Mouse (Mus musculus) bone marrow macrophage, adult 2 months (primary cell): ENCODE results near the gene Rbm19. TPM values are rescaled to one million over a fixed set of nuclear protein-coding genes. Genes with fewer than 3 reads are reported as not detected.

Experiments
- H3K27ac ChIP-seq: 2 replicates; pipeline ENCODE4 v1.5.1; 2012; ENCODE audit warnings: low read depth, low read length; ENCODE audit not compliant: insufficient read depth
- H3K4me1 ChIP-seq: 2 replicates; pipeline ENCODE4 v1.6.1; 2012; ENCODE audit warnings: low read length; ENCODE audit not compliant: control insufficient read depth, insufficient read depth
- H3K4me3 ChIP-seq: 2 replicates; pipeline ENCODE4 v1.5.1; 2012; ENCODE audit warnings: mild to moderate bottlenecking, low read length, moderate library complexity; ENCODE audit not compliant: insufficient read depth
- CTCF ChIP-seq: IDR thresholded peaks from 2 replicates; pipeline ENCODE4 v1.5.1; 2012; ENCODE audit warnings: low read depth, mild to moderate bottlenecking, low read length, moderate library complexity
- POLR2A ChIP-seq: IDR thresholded peaks from 2 replicates; pipeline ENCODE4 v1.6.1; 2012; ENCODE audit warnings: mild to moderate bottlenecking, low read depth, low read length, borderline replicate concordance
- polyA plus RNA-seq: library from polyadenylated mRNA; stranded (reverse); fragments of >200 nt; gene quantifications from 2 replicates; pipeline ENCODE4 v1.2.4, GENCODE M21; 2012; ENCODE audit not compliant: missing spikeins, insufficient read depth, insufficient read length

Gene Rbm19
- polyA plus RNA-seq, 1 experiment, result 4.8 TPM

DNA sequence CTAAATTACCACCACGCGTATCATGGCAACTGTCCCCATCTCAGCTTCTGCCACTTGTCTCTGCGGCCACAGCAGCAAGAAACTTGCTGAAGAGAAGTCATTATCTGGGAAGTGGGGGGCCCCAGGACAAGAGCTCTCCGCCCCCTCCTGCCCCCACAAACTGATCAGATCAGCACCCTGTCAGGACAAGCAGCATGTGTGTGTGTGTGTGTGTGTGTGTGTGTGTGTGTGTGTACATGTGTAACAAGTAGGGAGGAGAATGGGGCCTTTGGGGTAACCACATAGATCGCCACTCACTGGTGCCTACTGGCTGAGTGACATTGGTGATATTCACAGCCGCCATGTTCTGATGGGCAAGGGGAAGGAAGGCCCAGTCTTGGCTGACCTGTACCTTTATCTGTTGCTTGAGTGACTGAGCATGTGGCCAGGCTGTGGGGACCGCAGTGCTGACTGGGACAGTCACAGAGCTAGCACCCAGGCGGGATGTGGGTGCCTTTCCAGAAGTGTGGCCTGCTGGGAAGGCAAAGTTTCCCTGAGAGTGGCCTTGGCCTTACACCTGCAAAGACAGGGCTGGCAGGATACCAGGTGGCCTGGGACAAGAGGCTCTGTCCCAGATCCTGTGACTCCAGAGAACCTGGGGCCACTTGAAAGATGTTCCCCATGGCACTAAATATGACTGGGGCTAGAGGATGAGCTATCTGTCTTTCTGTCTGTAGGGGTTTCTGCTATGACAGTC, 44.8 kb downstream of the Rbm19 start:
- Histone ChIP-seq H3K4me3 (no peak overlapping the region), H3K27ac (no peak overlapping the region), H3K4me1 (peaks cover 21% of the 10 kb centered on the region)
- TF ChIP-seq POLR2A (no peak), CTCF (no peak)

DNA sequence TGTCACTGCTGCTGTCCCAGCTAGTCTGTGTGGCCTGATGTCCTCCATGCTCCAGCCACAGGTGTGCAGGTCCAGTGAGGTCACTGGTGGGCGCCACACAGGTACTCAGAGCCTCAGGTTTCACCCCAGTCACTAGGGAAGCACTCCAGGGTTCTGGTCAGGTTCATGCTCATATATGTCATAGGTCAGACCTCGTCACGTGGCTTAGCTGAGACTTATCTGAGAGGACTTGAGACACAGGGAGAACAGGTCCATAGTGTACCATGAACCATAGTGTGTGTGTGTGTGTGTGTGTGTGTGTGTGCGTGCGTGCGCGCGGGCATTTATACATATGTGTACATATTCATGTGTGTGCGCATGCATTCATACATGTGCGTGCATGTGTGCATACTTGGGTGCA, 46.4 kb downstream of the Rbm19 start:
- no peak overlapping the region for H3K4me3 ChIP-seq
- peaks cover 29% of the 10 kb centered on the region for H3K4me1 ChIP-seq
- no peak for TF ChIP-seq CTCF
- TF ChIP-seq POLR2A, result no peak
- H3K27ac ChIP-seq, result no peak overlapping the region

DNA sequence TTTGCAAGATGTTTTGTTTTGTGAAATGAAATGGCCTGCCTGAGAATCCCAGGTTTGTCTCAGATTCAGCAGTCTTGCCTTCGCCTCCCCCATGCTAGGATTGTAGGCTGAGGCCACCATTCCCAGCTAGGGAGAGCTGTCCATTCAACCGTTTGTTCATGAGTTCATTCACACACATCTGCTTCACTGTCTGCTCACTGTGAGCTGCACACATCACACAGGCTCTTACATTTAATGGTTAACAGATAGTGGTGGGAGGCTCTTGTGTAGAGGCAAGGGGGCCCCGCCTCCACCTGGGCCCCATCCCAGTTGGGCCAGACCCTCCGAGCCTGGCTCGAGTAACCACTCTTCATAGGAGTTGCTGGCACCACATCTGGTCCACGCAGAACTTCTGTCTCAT, 47.2 kb downstream of the Rbm19 start:
- Histone ChIP-seq H3K27ac (no peak overlapping the region), H3K4me1 (peaks cover 35% of the 10 kb centered on the region), H3K4me3 (no peak overlapping the region)
- TF ChIP-seq POLR2A, result no peak

DNA sequence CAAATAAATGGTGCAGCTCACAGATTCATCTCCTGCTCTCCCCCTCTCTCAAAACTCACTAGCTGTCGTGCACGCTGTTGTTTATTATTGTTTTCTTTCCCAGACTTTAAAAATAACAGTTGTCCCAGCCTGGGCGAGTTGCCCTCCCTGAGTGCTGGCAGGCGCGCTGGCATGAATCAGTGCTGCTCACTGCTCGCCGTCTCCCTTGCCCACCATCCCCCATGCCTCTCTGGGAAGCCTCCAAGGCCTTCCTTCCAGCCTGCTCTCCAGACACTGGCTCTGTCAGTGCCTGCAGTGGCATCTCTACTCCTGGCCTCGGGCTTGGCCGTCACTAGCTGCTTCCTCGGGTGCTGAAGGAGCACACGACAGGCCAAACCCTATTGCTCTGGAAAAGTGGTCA, 48.2 kb downstream of the Rbm19 start:
- TF ChIP-seq POLR2A (no peak), CTCF (no peak)
- Histone ChIP-seq H3K4me3 (no peak overlapping the region), H3K4me1 (peaks cover 35% of the 10 kb centered on the region), H3K27ac (peak overlapping the region; percentile 45)

DNA sequence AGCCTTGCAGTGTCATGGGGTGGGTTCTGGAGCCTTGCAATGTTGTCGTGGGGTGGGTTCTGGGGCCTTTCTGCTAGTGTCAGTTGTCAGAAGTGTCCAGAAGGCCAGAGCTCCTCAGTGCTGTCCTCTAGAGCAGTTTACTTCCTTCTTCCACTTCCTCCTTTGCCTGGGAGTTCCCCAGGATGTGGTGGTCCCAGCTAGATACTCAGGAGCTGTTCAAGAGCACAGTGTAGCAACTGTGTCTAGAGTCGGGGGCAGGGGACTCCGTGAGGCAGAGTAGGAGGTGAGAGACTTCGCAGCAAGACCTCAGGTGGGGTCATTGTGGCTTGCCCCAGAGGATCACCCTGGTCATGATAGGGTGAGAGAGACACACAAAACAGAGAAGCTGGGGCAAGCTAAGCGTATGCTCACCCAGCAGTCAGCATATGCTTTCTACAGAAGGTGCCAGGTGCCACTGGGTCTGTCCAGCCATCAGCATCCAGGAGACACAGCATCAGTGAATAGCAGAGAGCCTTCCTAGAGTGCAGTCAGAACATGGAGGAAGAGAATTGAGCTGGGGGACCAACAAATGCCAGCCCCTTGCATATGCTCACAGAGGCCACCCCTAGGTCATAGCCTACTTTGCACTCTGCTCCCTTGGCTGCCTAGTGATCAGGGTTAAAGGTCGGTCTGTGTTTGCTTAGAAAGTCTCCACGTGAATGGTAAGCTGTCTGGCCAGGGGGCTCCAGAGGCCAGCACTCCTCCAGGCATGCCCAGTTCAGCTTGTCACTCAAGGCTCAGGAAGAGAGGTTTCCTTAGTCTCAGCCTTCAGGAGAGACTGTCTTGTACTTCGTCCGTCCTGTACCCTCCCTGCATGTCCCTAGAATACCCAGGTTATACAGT, 49.0 kb downstream of the Rbm19 start:
- peak overlapping the region; percentile 45 for H3K27ac ChIP-seq
- TF ChIP-seq POLR2A (no peak), CTCF (no peak)
- H3K4me3 ChIP-seq, result no peak overlapping the region
- H3K4me1 ChIP-seq, result peaks cover 35% of the 10 kb centered on the region

DNA sequence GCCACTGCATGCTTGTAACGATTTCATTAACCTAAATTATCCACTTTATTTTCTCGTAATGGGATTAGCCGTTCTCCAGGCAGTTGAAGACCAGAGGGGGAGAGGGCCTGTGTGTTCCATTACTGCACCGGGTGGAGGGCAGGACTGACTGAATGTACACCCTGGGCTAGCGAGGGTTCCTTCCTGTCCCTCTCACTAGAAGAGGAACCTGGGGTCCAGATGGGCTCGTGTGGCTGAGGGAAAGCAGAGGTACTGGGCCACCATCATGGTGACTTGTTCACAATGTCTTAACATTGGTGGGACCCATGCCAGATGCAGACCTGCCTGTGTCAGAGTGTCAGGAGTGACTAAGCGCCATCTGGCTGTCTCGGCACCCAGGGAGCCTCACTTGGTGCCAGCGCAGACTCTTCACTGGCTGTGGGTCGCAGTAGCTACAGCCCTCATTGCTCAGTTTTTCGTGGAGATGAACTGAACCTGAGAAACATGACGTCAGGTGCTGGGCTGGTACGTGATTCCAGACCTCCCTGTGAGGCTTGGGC, 51.6 kb downstream of the Rbm19 start:
- H3K4me1 ChIP-seq, result peaks cover 35% of the 10 kb centered on the region
- TF ChIP-seq CTCF (no peak), POLR2A (no peak)

DNA sequence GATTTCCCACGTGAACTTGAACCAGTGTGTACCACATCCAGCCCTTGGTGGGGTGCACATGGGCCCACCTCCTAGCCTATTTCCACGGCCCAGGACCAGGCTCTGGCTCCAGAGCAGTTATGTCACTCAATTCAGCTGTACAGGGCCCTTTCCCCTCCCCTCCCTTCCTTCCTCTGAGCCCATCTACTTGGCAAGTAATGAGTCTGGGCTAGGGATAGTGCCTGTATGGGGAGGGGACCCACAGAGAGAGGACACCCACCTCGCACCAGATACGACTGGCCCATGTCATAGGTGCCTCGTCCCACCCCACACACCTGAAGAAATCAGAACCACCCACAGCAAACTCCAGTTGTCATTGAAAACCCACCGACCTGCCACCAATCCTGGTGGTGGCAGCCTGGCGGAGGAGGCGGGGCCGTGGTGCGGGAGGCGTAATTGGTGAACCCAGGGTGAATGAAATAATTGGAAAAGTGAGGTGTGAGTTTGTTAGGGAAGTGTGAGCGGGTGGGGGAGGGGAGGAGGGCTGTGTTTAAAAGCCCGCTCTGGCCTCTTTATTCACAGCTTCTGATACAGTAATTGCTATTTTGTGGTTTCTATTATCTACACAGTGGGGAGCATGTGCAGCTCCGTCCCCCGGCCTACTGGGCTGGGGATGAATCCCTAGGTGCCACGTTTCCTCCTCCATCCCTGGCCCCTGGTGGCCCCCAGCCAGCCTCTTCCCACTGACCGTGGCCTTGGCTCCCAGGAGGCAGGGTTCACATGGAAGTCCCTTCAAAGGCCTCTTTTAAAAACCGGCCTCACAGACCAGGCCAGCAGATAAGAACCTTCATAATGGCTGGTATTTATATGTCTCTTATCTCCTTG, 55.8 kb downstream of the Rbm19 start:
- no peak overlapping the region for H3K4me3 ChIP-seq
- no peak overlapping the region for H3K27ac ChIP-seq
- TF ChIP-seq CTCF, result no peak
- no peak for TF ChIP-seq POLR2A

More for the DNA sequence above, 51.6 kb downstream of the Rbm19 start:
- H3K27ac ChIP-seq, result peak overlapping the region; percentile 31
- no peak overlapping the region for H3K4me3 ChIP-seq

DNA sequence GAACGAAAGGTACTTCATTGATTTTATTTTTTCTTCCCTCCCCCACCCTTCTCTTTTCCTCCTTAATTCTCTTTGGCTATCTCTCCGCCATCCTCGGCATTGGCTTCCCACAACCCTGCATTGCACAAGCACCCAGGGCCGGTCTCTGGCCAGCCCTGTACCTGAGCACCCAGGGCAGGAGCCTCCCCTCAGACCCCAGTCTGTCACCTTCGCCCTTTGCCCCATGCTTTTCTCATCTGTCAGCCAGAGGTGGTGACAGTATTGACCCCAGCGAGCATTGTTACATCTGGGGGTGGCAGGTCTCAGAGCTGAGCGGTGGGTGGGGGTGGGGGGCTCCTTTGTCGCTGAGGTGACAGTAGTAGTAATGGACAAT, 56.5 kb downstream of the Rbm19 start:
- Histone ChIP-seq H3K4me1 (peaks cover 5% of the 10 kb centered on the region), H3K27ac (no peak overlapping the region), H3K4me3 (no peak overlapping the region)
- TF ChIP-seq CTCF, result no peak
- TF ChIP-seq POLR2A, result no peak

More for the DNA sequence above, 55.8 kb downstream of the Rbm19 start:
- peaks cover 11% of the 10 kb centered on the region for H3K4me1 ChIP-seq

DNA sequence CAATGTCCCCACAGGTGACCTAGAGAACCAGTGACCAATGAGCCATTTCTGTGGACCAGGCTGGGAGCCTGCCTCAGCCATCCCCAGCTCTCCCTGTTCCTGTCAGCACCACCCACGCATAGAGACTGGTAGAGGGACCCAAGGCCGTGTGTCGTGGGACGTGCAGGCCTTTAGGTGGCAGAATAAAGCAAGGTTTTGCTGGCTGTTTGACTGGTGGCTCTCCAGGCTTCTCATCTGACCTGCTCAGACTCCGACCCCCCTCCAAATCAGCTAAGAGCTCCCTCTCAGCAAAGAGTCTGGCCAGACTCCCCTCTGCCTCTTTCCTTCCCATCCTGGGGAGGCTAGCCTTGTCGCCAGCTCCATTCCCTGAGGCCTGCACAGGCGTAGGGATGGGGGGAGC, 58.1 kb downstream of the Rbm19 start:
- Histone ChIP-seq H3K4me3 (no peak overlapping the region), H3K27ac (no peak overlapping the region), H3K4me1 (no peaks in the 10 kb centered on the region)
- TF ChIP-seq POLR2A (no peak), CTCF (no peak)
